Mouse (Mus musculus): ENCODE results near the gene Spag6. TPM values are rescaled to one million over a fixed set of nuclear protein-coding genes. Genes with fewer than 3 reads are reported as not detected.

The Spag6 gene
- polyA plus RNA-seq, 1 experiment from 2014 or later: 0.09 TPM

GRCm38 (mm10) chr2:18675681-18676456 is 18.0 kb upstream of the Spag6 start:
- Histone ChIP-seq H3K4me3 (replicated peaks; ENCODE audit: low read length) (peak overlapping the region; percentile 85), H3K36me3 (ENCODE audit: control insufficient read depth, insufficient read depth, low read length) (no peaks in the 10 kb centered on the region), H3K4me1 (ENCODE audit: control insufficient read depth, insufficient read depth, low read length) (peaks cover 22% of the 10 kb centered on the region), H3K9me3 (replicated peaks; ENCODE audit: control insufficient read depth, low read length) (no peaks in the 10 kb centered on the region), H3K9ac (ENCODE audit: low read length) (peak overlapping the region; percentile 95), H3K27ac (ENCODE audit: low read length) (peak overlapping the region; percentile 82), H3K27me3 (ENCODE audit: control insufficient read depth, insufficient read depth, low read length) (no peaks in the 10 kb centered on the region), H3K4me2 (ENCODE audit: low read depth, low read length) (peak overlapping the region; percentile 86)
- 16% methylated on average over 40 of the region's 42 CpGs for WGBS
- ATAC-seq (ENCODE audit: insufficient read depth, low FRiP score): no peak

GRCm38 (mm10) chr2:18676457-18676935 is 17.3 kb upstream of the Spag6 start:
- no peaks in the 10 kb centered on the region for H3K27me3 ChIP-seq (ENCODE audit: control insufficient read depth, insufficient read depth, low read length)
- no peaks in the 10 kb centered on the region for H3K9me3 ChIP-seq (replicated peaks; ENCODE audit: control insufficient read depth, low read length)
- H3K4me2 ChIP-seq (ENCODE audit: low read depth, low read length): peak overlapping the region; percentile 86
- peak overlapping the region; percentile 92 for H3K27ac ChIP-seq (ENCODE audit: low read length)
- H3K4me1 ChIP-seq (ENCODE audit: control insufficient read depth, insufficient read depth, low read length): peaks cover 25% of the 10 kb centered on the region
- WGBS: under 1% methylated on average over 23 of the region's 64 CpGs
- peak; percentile 89 for ATAC-seq (ENCODE audit: insufficient read depth, low FRiP score)
- H3K9ac ChIP-seq (ENCODE audit: low read length): peak overlapping the region; percentile 95
- no peaks in the 10 kb centered on the region for H3K36me3 ChIP-seq (ENCODE audit: control insufficient read depth, insufficient read depth, low read length)
- H3K4me3 ChIP-seq (replicated peaks; ENCODE audit: low read length): peak overlapping the region; percentile 85

- Histone ChIP-seq H3K4me1 (ENCODE audit: control insufficient read depth, insufficient read depth, low read length) (peaks cover 25% of the 10 kb centered on the region), H3K36me3 (ENCODE audit: control insufficient read depth, insufficient read depth, low read length) (no peaks in the 10 kb centered on the region), H3K27ac (ENCODE audit: low read length) (peak within 1 kb of the TSS; percentile 92), H3K4me2 (ENCODE audit: low read depth, low read length) (peak within 1 kb of the TSS; percentile 86), H3K9ac (ENCODE audit: low read length) (peak within 1 kb of the TSS; percentile 95), H3K9me3 (replicated peaks; ENCODE audit: control insufficient read depth, low read length) (no peaks in the 10 kb centered on the region), H3K27me3 (ENCODE audit: control insufficient read depth, insufficient read depth, low read length) (no peaks in the 10 kb centered on the region), H3K4me3 (replicated peaks; ENCODE audit: low read length) (peak within 1 kb of the TSS; percentile 85)
- ATAC-seq (ENCODE audit: insufficient read depth, low FRiP score): peak; percentile 73
- under 1% methylated on average over 58 of the region's 77 CpGs for WGBS
Measured at GRCm38 (mm10) chr2:18676936-18677491, 16.8 kb upstream of the Spag6 start, which contains the start of gene Bmi1. Gene Bmi1, plus strand, starts transcription at chr2:18677018.

- no peak for ATAC-seq (ENCODE audit: insufficient read depth, low FRiP score)
- Histone ChIP-seq H3K4me1 (ENCODE audit: control insufficient read depth, insufficient read depth, low read length) (peaks cover 25% of the 10 kb centered on the region), H3K36me3 (ENCODE audit: control insufficient read depth, insufficient read depth, low read length) (no peaks in the 10 kb centered on the region), H3K27me3 (ENCODE audit: control insufficient read depth, insufficient read depth, low read length) (no peaks in the 10 kb centered on the region), H3K9ac (ENCODE audit: low read length) (peak overlapping the region; percentile 95), H3K4me3 (replicated peaks; ENCODE audit: low read length) (peak overlapping the region; percentile 85), H3K27ac (ENCODE audit: low read length) (no peak overlapping the region), H3K9me3 (replicated peaks; ENCODE audit: control insufficient read depth, low read length) (no peaks in the 10 kb centered on the region), H3K4me2 (ENCODE audit: low read depth, low read length) (peak overlapping the region; percentile 86)
- WGBS: 1% methylated on average over 51 of the region's 55 CpGs
Measured at GRCm38 (mm10) chr2:18677631-18678471, 16.0 kb upstream of the Spag6 start.

GRCm38 (mm10) chr2:18679701-18680100 is 14.1 kb upstream of the Spag6 start:
- Histone ChIP-seq H3K4me3 (replicated peaks; ENCODE audit: low read length) (no peak overlapping the region), H3K9ac (ENCODE audit: low read length) (no peak overlapping the region), H3K9me3 (replicated peaks; ENCODE audit: control insufficient read depth, low read length) (no peaks in the 10 kb centered on the region), H3K36me3 (ENCODE audit: control insufficient read depth, insufficient read depth, low read length) (peaks cover 7% of the 10 kb centered on the region; the same call in 1 of the 2 replicates), H3K27me3 (ENCODE audit: control insufficient read depth, insufficient read depth, low read length) (no peaks in the 10 kb centered on the region), H3K4me2 (ENCODE audit: low read depth, low read length) (no peak overlapping the region), H3K27ac (ENCODE audit: low read length) (no peak overlapping the region), H3K4me1 (ENCODE audit: control insufficient read depth, insufficient read depth, low read length) (peaks cover 21% of the 10 kb centered on the region)
- 83% methylated on average over 2 of the region's 2 CpGs for WGBS
- no peak for ATAC-seq (ENCODE audit: insufficient read depth, low FRiP score)

GRCm38 (mm10) chr2:18680501-18680900 is 13.3 kb upstream of the Spag6 start:
- H3K27ac ChIP-seq (ENCODE audit: low read length): no peak overlapping the region
- peaks cover 7% of the 10 kb centered on the region; the same call in 1 of the 2 replicates for H3K36me3 ChIP-seq (ENCODE audit: control insufficient read depth, insufficient read depth, low read length)
- 4% methylated on average over 4 of the region's 4 CpGs for WGBS
- no peaks in the 10 kb centered on the region for H3K27me3 ChIP-seq (ENCODE audit: control insufficient read depth, insufficient read depth, low read length)
- H3K4me1 ChIP-seq (ENCODE audit: control insufficient read depth, insufficient read depth, low read length): peaks cover 21% of the 10 kb centered on the region
- ATAC-seq (ENCODE audit: insufficient read depth, low FRiP score): no peak
- H3K9me3 ChIP-seq (replicated peaks; ENCODE audit: control insufficient read depth, low read length): no peaks in the 10 kb centered on the region
- peak overlapping the region; percentile 57 for H3K9ac ChIP-seq (ENCODE audit: low read length)
- H3K4me3 ChIP-seq (replicated peaks; ENCODE audit: low read length): peak overlapping the region; percentile 46
- H3K4me2 ChIP-seq (ENCODE audit: low read depth, low read length): peak overlapping the region; percentile 80

GRCm38 (mm10) chr2:18680961-18681360 is 12.9 kb upstream of the Spag6 start:
- no peaks in the 10 kb centered on the region for H3K27me3 ChIP-seq (ENCODE audit: control insufficient read depth, insufficient read depth, low read length)
- H3K4me3 ChIP-seq (replicated peaks; ENCODE audit: low read length): peak overlapping the region; percentile 46
- 8% methylated on average over 26 of the region's 29 CpGs for WGBS
- no peaks in the 10 kb centered on the region for H3K9me3 ChIP-seq (replicated peaks; ENCODE audit: control insufficient read depth, low read length)
- no peak for ATAC-seq (ENCODE audit: insufficient read depth, low FRiP score)
- peak overlapping the region; percentile 80 for H3K4me2 ChIP-seq (ENCODE audit: low read depth, low read length)
- peak overlapping the region; percentile 57 for H3K9ac ChIP-seq (ENCODE audit: low read length)
- peaks cover 16% of the 10 kb centered on the region for H3K4me1 ChIP-seq (ENCODE audit: control insufficient read depth, insufficient read depth, low read length)
- H3K27ac ChIP-seq (ENCODE audit: low read length): no peak overlapping the region
- H3K36me3 ChIP-seq (ENCODE audit: control insufficient read depth, insufficient read depth, low read length): peaks cover 7% of the 10 kb centered on the region; the same call in 1 of the 2 replicates

- H3K36me3 ChIP-seq (ENCODE audit: control insufficient read depth, insufficient read depth, low read length): peaks cover 7% of the 10 kb centered on the region; the same call in 1 of the 2 replicates
- peaks cover 19% of the 10 kb centered on the region for H3K27me3 ChIP-seq (ENCODE audit: control insufficient read depth, insufficient read depth, low read length)
- H3K4me2 ChIP-seq (ENCODE audit: low read depth, low read length): no peak overlapping the region
- H3K9me3 ChIP-seq (replicated peaks; ENCODE audit: control insufficient read depth, low read length): no peaks in the 10 kb centered on the region
- peaks cover 15% of the 10 kb centered on the region for H3K4me1 ChIP-seq (ENCODE audit: control insufficient read depth, insufficient read depth, low read length)
- H3K27ac ChIP-seq (ENCODE audit: low read length): no peak overlapping the region
- no peak overlapping the region for H3K9ac ChIP-seq (ENCODE audit: low read length)
- ATAC-seq (ENCODE audit: insufficient read depth, low FRiP score): no peak
- H3K4me3 ChIP-seq (replicated peaks; ENCODE audit: low read length): no peak overlapping the region
- WGBS: 78% methylated on average over 5 of the region's 5 CpGs
Measured at GRCm38 (mm10) chr2:18684062-18684461, 9.8 kb upstream of the Spag6 start.

Measured in stomach, embryonic 16.5 days (tissue).